13 mouse cellular contexts compared by ENCODE assay signal in genomic region chr4:129754742-129755141, GRCm38 (mm10). TPM values are rescaled to one million over a fixed set of nuclear protein-coding genes. Genes with fewer than 3 reads are reported as not detected.
DNase-seq lines count a peak whose midpoint lies in the region; ATAC-seq and TF ChIP-seq lines count a peak whose summit lies in the region.
"Had no signal": no experiment of that assay in that cellular context is flagged by ENCODE, and none has a peak within 500 bp of the region (broad histone marks: within the 10 kb centered on the region; RNA-seq: fewer than 3 reads in every experiment).

No protein-coding gene starts in this region.

- no peak for TF ChIP-seq CTCF in intestine, postnatal 0 days (IDR thresholded peaks at IDR 0.05; ENCODE audit: low read depth)

- no peaks in the 10 kb centered on the region for H3K9me3 ChIP-seq in midbrain, embryonic 16.5 days (replicated peaks; ENCODE audit: control insufficient read depth, low read length, poor library complexity, severe bottlenecking)
- H3K9me3 ChIP-seq in intestine, postnatal 0 days (ENCODE audit: control insufficient read depth), result no peaks in the 10 kb centered on the region
- H3K9me3 ChIP-seq: stomach, embryonic 15.5 days had no signal

- H3K27ac ChIP-seq in midbrain, embryonic 16.5 days (ENCODE audit: low read length), result no peak overlapping the region
- H3K27ac ChIP-seq in intestine, postnatal 0 days (ENCODE audit: low read depth, low read length), result no peak overlapping the region
- H3K27ac ChIP-seq: gastrocnemius, adult 2 months; stomach, embryonic 15.5 days had no signal

- peak; percentile 64 for ATAC-seq in megakaryocyte progenitor cell, adult 5-6 weeks (replicated peaks; ENCODE audit: poor library complexity)
- ATAC-seq in midbrain, embryonic 16.5 days, result no peak
- no peak for ATAC-seq in intestine, postnatal 0 days

- no peak overlapping the region for H3K4me3 ChIP-seq in midbrain, embryonic 16.5 days (ENCODE audit: low read depth, low read length)
- no peak overlapping the region for H3K4me3 ChIP-seq in intestine, postnatal 0 days (ENCODE audit: low read depth, low read length)
- H3K4me3 ChIP-seq: gastrocnemius, adult 2 months; stomach, embryonic 15.5 days had no signal

- H3K27me3 ChIP-seq in midbrain, embryonic 16.5 days (ENCODE audit: control insufficient read depth, insufficient read depth, low read depth, low read length), result no peaks in the 10 kb centered on the region; the same call in 1 of the 2 replicates
- no peaks in the 10 kb centered on the region for H3K27me3 ChIP-seq in intestine, postnatal 0 days (replicated peaks; ENCODE audit: control insufficient read depth, insufficient read depth, low read length)
- H3K27me3 ChIP-seq: stomach, embryonic 15.5 days had no signal

- 69% methylated on average over 3 of the region's 3 CpGs for WGBS in midbrain, embryonic 16.5 days
- 51% methylated on average over 3 of the region's 3 CpGs for WGBS in intestine, postnatal 0 days

- peak; percentile 16 for DNase-seq in lung, postnatal 25 days (ENCODE audit: low spot score)
- DNase-seq in lung, postnatal 10 days, result no peak
- peak; percentile 17 for DNase-seq in NIH3T3 (ENCODE audit: low read depth)
- peak; percentile 62 for DNase-seq in thymus, postnatal 14 days
- DNase-seq in testis, postnatal 10 days (ENCODE audit: low spot score), result no peak
- DNase-seq: adrenal gland, postnatal 14 days; cerebellum, adult 11 months; gastrocnemius, adult 2 months; kidney, adult 11 months had no signal

- no peaks in the 10 kb centered on the region for H3K4me1 ChIP-seq in midbrain, embryonic 16.5 days (ENCODE audit: control insufficient read depth, insufficient read depth, low read length)
- H3K4me1 ChIP-seq in intestine, postnatal 0 days (replicated peaks; ENCODE audit: control insufficient read depth, insufficient read depth, low read length), result no peaks in the 10 kb centered on the region

- H3K9ac ChIP-seq in midbrain, embryonic 16.5 days (ENCODE audit: low read depth, low read length), result no peak overlapping the region
- H3K9ac ChIP-seq in intestine, postnatal 0 days (ENCODE audit: low read depth, low read length), result no peak overlapping the region
- H3K9ac ChIP-seq: stomach, embryonic 15.5 days had no signal

- no peaks in the 10 kb centered on the region for H3K36me3 ChIP-seq in midbrain, embryonic 16.5 days (ENCODE audit: control insufficient read depth, insufficient read depth, low read length)
- H3K36me3 ChIP-seq in intestine, postnatal 0 days (ENCODE audit: control insufficient read depth, insufficient read depth), result no peaks in the 10 kb centered on the region
- H3K36me3 ChIP-seq: stomach, embryonic 15.5 days had no signal

- H3K4me2 ChIP-seq in midbrain, embryonic 16.5 days (ENCODE audit: low read length), result no peak overlapping the region
- no peak overlapping the region for H3K4me2 ChIP-seq in intestine, postnatal 0 days (replicated peaks; ENCODE audit: low read depth)
- H3K4me2 ChIP-seq: stomach, embryonic 15.5 days had no signal

RNA-seq across cellular contexts. Expression of gene Khdrbs1, which starts 12.6 kb away (rescaled TPM):
- 104 and 118 TPM in 2 replicates for total RNA-seq in megakaryocyte progenitor cell, adult 5-6 weeks (2015)
- 87.7 and 97.3 TPM in 2 replicates for total RNA-seq in megakaryocyte progenitor cell, adult 5-6 weeks (2017)
- 116 and 132 TPM in 2 replicates for polyA plus RNA-seq in midbrain, embryonic 16.5 days (2015; fragmentation: Nextera tagmentation; extraction: Ambion mirVana)
- 33.9 and 40.0 TPM in 2 replicates for polyA plus RNA-seq in intestine, postnatal 0 days (2015; fragmentation: Nextera tagmentation; extraction: Ambion mirVana)

RNA-seq across cellular contexts. Expression of gene Ptp4a2, which starts 56.3 kb away (rescaled TPM):
- total RNA-seq in megakaryocyte progenitor cell, adult 5-6 weeks (2015), result 310 and 335 TPM in 2 replicates
- 303 and 393 TPM in 2 replicates for total RNA-seq in megakaryocyte progenitor cell, adult 5-6 weeks (2017)
- polyA plus RNA-seq in midbrain, embryonic 16.5 days (2015; fragmentation: Nextera tagmentation; extraction: Ambion mirVana), result 222 and 255 TPM in 2 replicates
- polyA plus RNA-seq in intestine, postnatal 0 days (2015; fragmentation: Nextera tagmentation; extraction: Ambion mirVana), result 321 and 331 TPM in 2 replicates

RNA-seq across cellular contexts. Expression of gene Tmem39b, which starts 58.1 kb away (rescaled TPM):
- total RNA-seq in megakaryocyte progenitor cell, adult 5-6 weeks (2015), result 23.5 and 26.4 TPM in 2 replicates
- 3.0 and 7.3 TPM in 2 replicates for total RNA-seq in megakaryocyte progenitor cell, adult 5-6 weeks (2017)
- 16.8 and 18.2 TPM in 2 replicates for polyA plus RNA-seq in midbrain, embryonic 16.5 days (2015; fragmentation: Nextera tagmentation; extraction: Ambion mirVana)
- 4.0 and 4.6 TPM in 2 replicates for polyA plus RNA-seq in intestine, postnatal 0 days (2015; fragmentation: Nextera tagmentation; extraction: Ambion mirVana)

Comparison
In these comparisons a context has a peak if more than half of its experiments do, and no peak if none do; other contexts are left out.
1. DNase-seq: peak in lung, postnatal 25 days (single experiment), NIH3T3 (single experiment) and thymus, postnatal 14 days (single experiment); none in lung, postnatal 10 days (single experiment) and testis, postnatal 10 days (single experiment).